13 mouse cellular contexts compared by ENCODE assay signal in genomic region chr15:98849956-98850600, GRCm38 (mm10). TPM values are rescaled to one million over a fixed set of nuclear protein-coding genes. Genes with fewer than 3 reads are reported as not detected.
"Had no signal": no experiment of that assay in that cellular context is flagged by ENCODE, and none has a peak within 500 bp of the region (broad histone marks: within the 10 kb centered on the region; RNA-seq: fewer than 3 reads in every experiment).

No protein-coding gene starts in this region.

- ATAC-seq: midbrain, embryonic 16.5 days had no signal

- DNase-seq: lung, embryonic 14.5 days; lung, postnatal 10 days; right cerebral cortex, postnatal 14 days; thymus, adult 2 months; thymus, postnatal 25 days; thymus, postnatal 4 days had no signal

RNA-seq across cellular contexts. Expression of gene Ddn, which starts 40.8 kb away (rescaled TPM):
- total RNA-seq: megakaryocyte-erythroid progenitor cell, adult 5-6 weeks had no signal
- polyA plus RNA-seq: liver, embryonic 16.5 days; lung, embryonic 16.5 days; stomach, embryonic 15.5 days; stomach, postnatal 0 days had no signal

RNA-seq across cellular contexts. Expression of gene Dhh, which starts 48.3 kb away (rescaled TPM):
- total RNA-seq: megakaryocyte, adult 5-6 weeks; megakaryocyte-erythroid progenitor cell, adult 5-6 weeks had no signal
